Mouse (Mus musculus) spleen, adult 12 weeks (tissue): ENCODE results near the gene Helz2.
"Not testable (repeated sequence)": the region's sequence is repeated elsewhere in the genome, so short reads cannot be mapped to it uniquely, and the experiment has no call there.

Experiments used
- DNase-seq: peaks from one replicate; pipeline ENCODE4 v3.0.0; 2022; ENCODE audit warnings: low spot score

Gene Helz2

DNA sequence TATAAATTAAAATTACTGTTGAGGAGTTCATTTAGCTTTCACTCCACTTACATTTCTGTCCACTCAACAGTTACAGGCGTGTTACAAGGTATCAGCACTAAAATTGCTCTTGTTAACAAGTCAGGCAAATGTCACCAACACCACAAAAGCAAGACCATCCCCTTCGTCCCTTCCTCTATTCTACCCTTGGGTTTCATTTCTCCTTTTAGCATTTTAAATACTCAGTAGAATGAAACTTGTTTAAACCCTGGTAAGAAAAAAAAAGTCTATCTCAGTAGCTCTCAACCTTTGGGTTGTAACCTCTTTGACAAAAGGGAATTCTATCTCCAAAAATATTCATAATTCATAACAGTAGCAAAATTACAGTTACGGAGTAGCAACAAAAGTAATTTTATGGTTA, 48.8 kb downstream of the Helz2 start:
- no peak for DNase-seq

DNA sequence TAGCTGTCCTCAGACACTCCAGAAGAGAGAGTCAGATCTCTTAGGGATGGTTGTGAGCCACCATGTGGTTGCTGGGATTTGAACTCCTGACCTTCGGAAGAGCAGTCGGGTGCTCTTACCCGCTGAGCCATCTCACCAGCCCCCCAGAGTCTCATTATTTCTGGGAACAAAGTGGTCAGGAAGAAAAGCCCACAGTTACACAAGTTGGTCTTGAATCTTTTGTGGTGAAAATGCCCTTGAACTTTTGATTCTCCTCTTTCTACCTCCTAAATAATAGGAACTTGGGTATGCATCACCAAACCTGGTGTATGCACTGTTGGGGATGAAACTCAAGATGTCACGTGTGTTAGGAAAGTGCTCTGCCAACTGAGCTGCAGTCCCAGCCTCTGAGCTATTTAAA, 49.9 kb downstream of the Helz2 start:
- no peak for DNase-seq

DNA sequence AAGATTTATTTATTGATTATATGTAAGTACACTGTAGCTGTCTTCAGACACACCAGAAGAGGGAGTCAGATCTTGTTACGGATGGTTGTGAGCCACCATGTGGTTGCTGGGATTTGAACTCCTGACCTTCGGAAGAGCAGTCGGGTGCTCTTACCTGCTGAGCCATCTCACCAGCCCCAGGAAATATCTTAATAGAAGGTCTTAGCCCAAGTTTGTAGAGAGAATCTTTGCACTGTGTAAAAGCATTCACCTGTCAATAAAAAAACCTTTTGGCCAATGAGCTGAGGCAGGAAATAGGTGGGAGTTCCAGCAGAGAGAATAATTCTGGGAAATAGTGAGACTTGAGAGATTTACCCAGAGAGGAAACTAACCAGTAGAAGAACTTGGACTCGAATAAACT, 50.4 kb downstream of the Helz2 start:
- DNase-seq = not testable (repeated sequence)

DNA sequence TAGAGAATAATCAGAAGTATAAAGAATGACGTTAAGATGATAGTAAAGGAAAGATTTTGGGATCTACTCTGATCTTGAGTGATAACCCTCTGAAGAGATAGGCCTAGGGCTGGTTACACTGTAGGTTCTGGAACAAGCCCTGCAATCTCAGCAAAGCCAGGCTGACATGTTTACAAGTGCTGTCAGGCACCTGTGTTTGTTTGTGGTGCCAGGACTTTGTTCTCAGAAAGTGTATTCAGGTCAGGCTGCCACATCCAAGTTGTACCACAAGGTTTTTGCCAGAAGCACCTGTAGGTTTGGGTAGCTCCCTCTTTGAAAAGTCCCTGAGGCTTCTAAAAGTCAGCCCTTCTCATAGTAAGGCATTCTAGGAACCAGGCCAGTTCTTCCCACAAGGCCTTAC, 52.5 kb downstream of the Helz2 start:
- DNase-seq = no peak

DNA sequence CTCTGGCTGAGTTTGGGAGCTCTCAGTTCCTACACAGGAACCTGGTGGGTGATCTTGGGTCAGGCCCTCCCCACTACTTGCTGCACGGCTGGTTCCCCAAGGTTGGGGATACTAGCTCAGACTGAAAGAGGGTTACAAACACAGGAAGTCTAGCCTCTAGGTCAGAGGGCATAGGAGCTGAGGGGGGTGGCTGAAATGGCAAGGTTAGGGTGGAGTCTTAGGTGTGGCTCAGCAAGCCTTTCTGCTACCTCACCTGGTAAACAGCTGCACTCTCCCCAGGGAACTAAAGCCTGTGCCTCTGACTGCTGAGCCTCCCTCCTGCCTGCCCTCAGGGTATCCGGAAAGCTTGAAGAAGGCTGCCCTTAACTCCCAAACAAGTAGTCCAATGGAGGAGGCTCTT, 53.1 kb downstream of the Helz2 start:
- peak; percentile 27 for DNase-seq

DNA sequence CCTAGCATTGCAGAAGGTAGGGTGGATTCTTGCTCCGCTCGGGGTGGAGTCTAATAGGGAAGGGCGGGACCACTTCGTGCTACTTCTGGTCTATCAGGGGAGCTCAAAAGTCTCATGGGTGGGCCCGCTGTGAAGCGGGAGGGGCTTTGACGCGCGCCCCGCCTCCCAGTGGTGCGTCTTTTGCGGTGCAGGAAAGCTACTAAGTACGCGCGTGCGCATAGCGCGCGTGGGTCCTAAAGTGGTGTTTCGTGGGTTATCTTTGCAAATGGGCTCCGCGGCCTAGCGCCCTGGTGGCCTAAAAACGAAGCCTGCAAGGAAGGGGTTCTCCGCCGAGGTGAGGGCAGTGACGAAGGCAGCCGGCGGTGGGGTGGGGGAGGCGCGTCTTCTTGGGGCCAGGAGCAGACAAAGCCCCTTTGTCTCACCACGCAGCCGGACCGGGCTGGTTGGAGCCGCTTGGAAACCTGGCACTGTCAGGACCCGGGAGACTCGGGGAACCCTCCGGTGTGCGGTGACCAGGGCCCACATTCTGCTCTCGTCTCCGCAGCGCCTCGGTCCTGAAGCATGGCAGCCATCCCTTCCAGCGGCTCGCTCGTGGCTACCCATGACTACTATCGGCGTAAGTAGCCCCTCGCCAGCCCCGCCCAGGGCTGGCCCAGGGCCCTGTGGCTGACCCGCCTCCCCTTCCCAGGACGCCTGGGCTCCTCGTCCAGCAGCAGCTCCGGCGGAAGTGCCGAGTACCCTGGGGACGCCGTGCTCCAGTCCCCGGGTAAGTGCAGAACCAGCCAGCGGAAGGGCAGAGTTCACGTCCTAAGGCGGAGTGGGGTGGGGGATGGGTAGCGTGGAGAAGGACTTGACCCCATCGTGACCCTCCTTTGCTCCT, 54.5 kb downstream of the Helz2 start, which contains the start of gene Ppdpf:
Gene Ppdpf, plus strand, starts transcription at position 127 of the 880 bp plus-strand sequence.
- peak; percentile 94 for DNase-seq

DNA sequence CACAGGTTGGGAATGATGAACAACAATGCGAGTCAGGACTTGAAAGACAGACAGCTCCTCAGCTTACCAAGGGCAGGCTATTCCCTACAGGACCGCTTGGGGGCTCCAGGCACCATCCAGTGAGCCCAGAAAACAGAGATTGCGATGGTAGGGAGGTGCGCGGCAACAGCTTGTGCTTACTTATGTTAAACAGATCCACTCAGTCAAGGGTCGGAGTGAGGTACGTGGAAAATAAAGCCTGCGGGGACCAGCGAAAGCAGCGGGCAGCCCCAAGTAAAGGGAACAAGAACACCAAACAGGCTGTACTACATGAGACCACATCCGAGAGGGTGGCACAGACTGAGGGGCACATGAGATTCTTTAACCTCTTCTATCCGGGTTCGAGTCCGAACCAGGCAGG, 55.2 kb downstream of the Helz2 start:
- DNase-seq = peak; percentile 78

DNA sequence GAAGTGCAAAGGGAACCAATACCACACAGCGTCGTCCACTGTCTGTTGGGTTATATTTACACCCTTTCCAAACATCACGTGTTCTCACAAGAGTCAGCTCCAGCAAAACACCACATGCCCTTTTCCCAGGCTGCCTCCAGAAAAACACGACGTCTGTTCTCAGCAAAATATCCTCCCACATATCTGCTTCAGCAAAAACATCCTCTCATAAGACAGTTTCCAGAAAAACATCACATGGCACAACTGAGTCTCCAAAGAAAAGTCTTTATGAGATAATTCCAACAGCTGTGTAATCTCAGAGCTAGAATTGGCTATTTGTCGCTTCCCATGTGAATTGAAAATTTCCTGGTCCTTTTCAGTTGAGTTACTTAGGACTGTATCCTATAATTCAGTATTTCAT, 60.9 kb downstream of the Helz2 start:
- DNase-seq = no peak

DNA sequence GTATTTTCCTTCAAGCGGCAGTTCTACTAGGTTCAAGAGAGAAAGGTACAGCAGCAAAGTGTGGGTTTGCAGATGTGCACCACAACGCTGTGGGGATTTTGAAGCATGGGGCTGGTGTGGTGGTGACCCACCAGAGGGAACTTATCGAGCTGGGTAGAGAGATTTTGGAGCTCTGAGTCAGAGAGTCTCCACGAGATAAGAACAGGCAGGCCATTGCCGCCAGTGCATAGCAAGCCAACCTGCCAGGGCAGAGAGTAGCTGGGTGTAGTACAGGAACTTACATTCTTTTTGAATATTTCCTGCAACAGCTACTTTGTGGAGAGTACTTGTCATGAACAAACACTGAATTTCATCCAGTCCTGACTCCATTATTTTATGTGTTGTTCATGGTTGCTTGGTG, 63.4 kb downstream of the Helz2 start:
- no peak for DNase-seq

DNA sequence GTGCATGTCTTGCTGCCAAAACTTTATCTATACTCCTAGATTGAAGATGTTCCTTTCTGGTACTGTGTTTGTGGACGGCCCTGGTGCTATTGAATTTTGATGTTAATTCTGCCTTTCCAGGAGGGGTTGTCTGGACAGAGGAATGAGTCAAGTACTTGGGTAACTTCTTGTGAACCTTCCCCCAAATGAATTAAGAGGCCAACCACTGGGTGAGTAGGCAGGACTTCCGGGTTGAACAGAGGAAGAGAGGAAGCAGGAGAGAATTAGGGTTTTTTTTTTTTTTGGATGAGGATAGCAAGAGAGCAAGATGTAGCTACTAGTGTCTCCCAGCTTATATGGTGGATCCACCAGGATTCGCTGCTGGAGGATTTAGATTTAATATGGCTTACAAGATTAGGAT, 63.8 kb downstream of the Helz2 start:
- no peak for DNase-seq
